In genomic region chr17:34576577-34576976, GRCm38 (mm10) we compare ENCODE assay signal across 28 mouse cellular contexts. TPM values are rescaled to one million over a fixed set of nuclear protein-coding genes. Genes with fewer than 3 reads are reported as not detected.
DNase-seq lines count a peak whose midpoint lies in the region; ATAC-seq and TF ChIP-seq lines count a peak whose summit lies in the region.
"Had no signal": no experiment of that assay in that cellular context is flagged by ENCODE, and none has a peak within 500 bp of the region (broad histone marks: within the 10 kb centered on the region; RNA-seq: fewer than 3 reads in every experiment).

No protein-coding gene starts in this region.

- H3K27me3 ChIP-seq in limb, embryonic 14.5 days (ENCODE audit: control insufficient read depth, insufficient read depth, low read length), result no peaks in the 10 kb centered on the region
- no peaks in the 10 kb centered on the region for H3K27me3 ChIP-seq in limb, embryonic 10.5 days (ENCODE audit: low read depth, poor library complexity, severe bottlenecking)
- H3K27me3 ChIP-seq in intestine, embryonic 15.5 days (replicated peaks), result no peaks in the 10 kb centered on the region
- no peaks in the 10 kb centered on the region for H3K27me3 ChIP-seq in limb, embryonic 15.5 days
- no peaks in the 10 kb centered on the region for H3K27me3 ChIP-seq in stomach, embryonic 16.5 days (ENCODE audit: control insufficient read depth, insufficient read depth, low read length)
- H3K27me3 ChIP-seq: embryonic facial prominence, embryonic 12.5 days; forebrain, embryonic 12.5 days; forebrain, embryonic 15.5 days had no signal

- H3K36me3 ChIP-seq in limb, embryonic 14.5 days (ENCODE audit: control insufficient read depth, insufficient read depth, low read length), result no peaks in the 10 kb centered on the region
- H3K36me3 ChIP-seq in limb, embryonic 10.5 days, result 0 out of 2 replicates have a peak, but pooled peaks cover under 1% of the 10 kb centered on the region
- H3K36me3 ChIP-seq in intestine, embryonic 15.5 days, result no peaks in the 10 kb centered on the region
- H3K36me3 ChIP-seq in limb, embryonic 15.5 days, result no peaks in the 10 kb centered on the region
- no peaks in the 10 kb centered on the region for H3K36me3 ChIP-seq in stomach, embryonic 16.5 days (ENCODE audit: control insufficient read depth, insufficient read depth, low read length)
- H3K36me3 ChIP-seq: embryonic facial prominence, embryonic 12.5 days; forebrain, embryonic 12.5 days; forebrain, embryonic 15.5 days; G1E had no signal

- no peak overlapping the region for H3K27ac ChIP-seq in limb, embryonic 14.5 days (replicated peaks; ENCODE audit: low read depth, low read length)
- H3K27ac ChIP-seq in limb, embryonic 10.5 days, result no peak overlapping the region
- H3K27ac ChIP-seq in intestine, embryonic 15.5 days, result peak overlapping the region; percentile 66
- 0 out of 2 replicates have a peak overlapping the region, but pooled peaks have one; percentile 0 for H3K27ac ChIP-seq in limb, embryonic 15.5 days
- 0 out of 2 replicates have a peak overlapping the region, but pooled peaks have one; percentile 23 for H3K27ac ChIP-seq in stomach, embryonic 16.5 days (ENCODE audit: low read length)
- H3K27ac ChIP-seq: embryonic facial prominence, embryonic 12.5 days; forebrain, embryonic 12.5 days; forebrain, embryonic 15.5 days; heart, adult 2 months; heart, embryonic 10.5 days; heart, embryonic 13.5 days; hindbrain, embryonic 14.5 days; hindbrain, postnatal 0 days had no signal

- no peak overlapping the region for H3K4me3 ChIP-seq in limb, embryonic 14.5 days (replicated peaks; ENCODE audit: low read length)
- H3K4me3 ChIP-seq in limb, embryonic 10.5 days, result no peak overlapping the region
- no peak overlapping the region for H3K4me3 ChIP-seq in intestine, embryonic 15.5 days (replicated peaks)
- H3K4me3 ChIP-seq in limb, embryonic 15.5 days, result no peak overlapping the region
- H3K4me3 ChIP-seq in stomach, embryonic 16.5 days (replicated peaks; ENCODE audit: low read length), result no peak overlapping the region
- H3K4me3 ChIP-seq: embryonic facial prominence, embryonic 12.5 days; erythroblast, embryonic 14.5 days; forebrain, embryonic 12.5 days; forebrain, embryonic 15.5 days; heart, adult 2 months; heart, embryonic 10.5 days; heart, embryonic 13.5 days had no signal

- H3K9me3 ChIP-seq in limb, embryonic 14.5 days (ENCODE audit: control insufficient read depth, low read length), result no peaks in the 10 kb centered on the region
- H3K9me3 ChIP-seq in limb, embryonic 10.5 days (replicated peaks), result no peaks in the 10 kb centered on the region
- H3K9me3 ChIP-seq in intestine, embryonic 15.5 days, result no peaks in the 10 kb centered on the region
- no peaks in the 10 kb centered on the region for H3K9me3 ChIP-seq in limb, embryonic 15.5 days
- H3K9me3 ChIP-seq in stomach, embryonic 16.5 days (replicated peaks; ENCODE audit: control insufficient read depth, low read length), result no peaks in the 10 kb centered on the region
- H3K9me3 ChIP-seq: embryonic facial prominence, embryonic 12.5 days; forebrain, embryonic 12.5 days; forebrain, embryonic 15.5 days; G1E; heart, embryonic 13.5 days had no signal

- WGBS in limb, embryonic 14.5 days, result 45% methylated on average over 5 of the region's 5 CpGs
- WGBS in limb, embryonic 10.5 days, result 74% methylated on average over 5 of the region's 5 CpGs
- WGBS in intestine, embryonic 15.5 days, result 60% methylated on average over 5 of the region's 5 CpGs
- 46% methylated on average over 5 of the region's 5 CpGs for WGBS in limb, embryonic 15.5 days
- 56% methylated on average over 5 of the region's 5 CpGs for WGBS in stomach, embryonic 16.5 days

- no peak overlapping the region for H3K4me2 ChIP-seq in limb, embryonic 14.5 days (replicated peaks; ENCODE audit: low read depth, low read length, severe bottlenecking)
- H3K4me2 ChIP-seq in intestine, embryonic 15.5 days (replicated peaks), result no peak overlapping the region
- H3K4me2 ChIP-seq in limb, embryonic 15.5 days, result no peak overlapping the region
- no peak overlapping the region for H3K4me2 ChIP-seq in stomach, embryonic 16.5 days (ENCODE audit: low read depth, low read length)
- H3K4me2 ChIP-seq: embryonic facial prominence, embryonic 12.5 days; forebrain, embryonic 12.5 days; forebrain, embryonic 15.5 days; heart, embryonic 13.5 days; hindbrain, embryonic 14.5 days had no signal

- no peak for TF ChIP-seq POLR2A in limb, embryonic 14.5 days (IDR thresholded peaks at IDR 0.05; ENCODE audit: borderline replicate concordance, extremely low read depth, insufficient read depth, insufficient read length)

- 0 out of 2 replicates have a peak, but pooled peaks have one; percentile 16 for ATAC-seq in limb, embryonic 14.5 days (ENCODE audit: low FRiP score, low read depth)
- peak; percentile 89 for ATAC-seq in intestine, embryonic 15.5 days
- no peak for ATAC-seq in limb, embryonic 15.5 days (ENCODE audit: insufficient number of reproducible peaks, low FRiP score, low TSS enrichment, low read depth)
- no peak for ATAC-seq in stomach, embryonic 16.5 days (ENCODE audit: insufficient read depth, low FRiP score)
- ATAC-seq: forebrain, embryonic 15.5 days; hindbrain, postnatal 0 days; Patski had no signal

- H3K4me1 ChIP-seq in limb, embryonic 14.5 days (ENCODE audit: control insufficient read depth, insufficient read depth, low read length), result peaks cover 5% of the 10 kb centered on the region; the same call in 1 of the 2 replicates
- H3K4me1 ChIP-seq in limb, embryonic 10.5 days, result peaks cover 5% of the 10 kb centered on the region; the same call in 1 of the 2 replicates
- peaks cover 9% of the 10 kb centered on the region; the same call in 1 of the 2 replicates for H3K4me1 ChIP-seq in intestine, embryonic 15.5 days (replicated peaks)
- peaks cover 6% of the 10 kb centered on the region; the same call in 1 of the 2 replicates for H3K4me1 ChIP-seq in limb, embryonic 15.5 days
- H3K4me1 ChIP-seq in stomach, embryonic 16.5 days (ENCODE audit: control insufficient read depth, insufficient read depth, low read length), result peaks cover 3% of the 10 kb centered on the region; the same call in 1 of the 2 replicates
- H3K4me1 ChIP-seq: embryonic facial prominence, embryonic 12.5 days; forebrain, embryonic 12.5 days; forebrain, embryonic 15.5 days; heart, embryonic 13.5 days had no signal

- no peak overlapping the region for H3K9ac ChIP-seq in limb, embryonic 14.5 days (ENCODE audit: low read depth, low read length, severe bottlenecking)
- H3K9ac ChIP-seq in intestine, embryonic 15.5 days, result no peak overlapping the region
- H3K9ac ChIP-seq in limb, embryonic 15.5 days, result no peak overlapping the region
- no peak overlapping the region for H3K9ac ChIP-seq in stomach, embryonic 16.5 days (ENCODE audit: low read length)
- H3K9ac ChIP-seq: embryonic facial prominence, embryonic 12.5 days; forebrain, embryonic 12.5 days; forebrain, embryonic 15.5 days; heart, embryonic 13.5 days; hindbrain, embryonic 14.5 days had no signal

- no peak for DNase-seq in limb, embryonic 14.5 days (ENCODE audit: low spot score)
- no peak for DNase-seq in limb, embryonic 10.5 days (ENCODE audit: low spot score)
- no peak for DNase-seq in adrenal gland, postnatal 4 days (ENCODE audit: low spot score in 2 of 2)
- no peak for DNase-seq in thymus, postnatal 25 days
- no peak for DNase-seq in right cerebral cortex, postnatal 25 days
- DNase-seq: adrenal gland, adult 8-10 months; adrenal gland, postnatal 25 days; B cell, adult 2 months; cerebellum, adult 18-20 months; cerebellum, adult 9-10 months; cerebellum, postnatal 14 days; gastrocnemius, postnatal 36 days; heart, adult 2 months; heart, postnatal 14 days; heart, postnatal 4 days had no signal

RNA-seq across cellular contexts. Expression of gene Notch4, which starts 12.5 kb away (rescaled TPM):
- 9.6 and 13.3 TPM in 2 replicates for polyA plus RNA-seq in limb, embryonic 14.5 days (2012; rRNA removed)
- 4.3 and 5.7 TPM in 2 replicates for polyA plus RNA-seq in limb, embryonic 14.5 days (2014; fragmentation: Nextera tagmentation; extraction: Ambion mirVana)
- 6.4 and 8.2 TPM in 2 replicates for polyA plus RNA-seq in limb, embryonic 10.5 days (2016; fragmentation: Nextera tagmentation; extraction: Ambion mirVana)
- 2.9 and 5.8 TPM in 2 replicates for polyA plus RNA-seq in intestine, embryonic 15.5 days (2015; fragmentation: Nextera tagmentation; extraction: Ambion mirVana)
- polyA plus RNA-seq in limb, embryonic 15.5 days (2015; fragmentation: Nextera tagmentation; extraction: Ambion mirVana), result 3.4 and 5.9 TPM in 2 replicates
- polyA plus RNA-seq in stomach, embryonic 16.5 days (2015; fragmentation: Nextera tagmentation; extraction: Ambion mirVana), result 4.7 and 4.9 TPM in 2 replicates
- total RNA-seq in adrenal gland, postnatal 4 days (2021), result 10 to 100 TPM; 36.1 to 37.1 TPM

RNA-seq across cellular contexts. Expression of gene Gpsm3, which starts 13.0 kb away (rescaled TPM):
- 3.7 and 4.0 TPM in 2 replicates for polyA plus RNA-seq in limb, embryonic 14.5 days (2012; rRNA removed)
- polyA plus RNA-seq in limb, embryonic 14.5 days (2014; fragmentation: Nextera tagmentation; extraction: Ambion mirVana), result 7.6 and 7.9 TPM in 2 replicates
- polyA plus RNA-seq in limb, embryonic 10.5 days (2016; fragmentation: Nextera tagmentation; extraction: Ambion mirVana), result 4.8 and 10.5 TPM in 2 replicates
- polyA plus RNA-seq in intestine, embryonic 15.5 days (2015; fragmentation: Nextera tagmentation; extraction: Ambion mirVana), result 10.1 TPM in 2 replicates
- polyA plus RNA-seq in limb, embryonic 15.5 days (2015; fragmentation: Nextera tagmentation; extraction: Ambion mirVana), result 7.2 and 10.1 TPM in 2 replicates
- 9.3 and 10.4 TPM in 2 replicates for polyA plus RNA-seq in stomach, embryonic 16.5 days (2015; fragmentation: Nextera tagmentation; extraction: Ambion mirVana)
- total RNA-seq in adrenal gland, postnatal 4 days (2021), result 10 to 100 TPM in 1 of 2 experiments, 1 to 10 TPM in 1; 8.1 to 11.9 TPM

RNA-seq across cellular contexts. Expression of gene Pbx2, which starts 14.5 kb away (rescaled TPM):
- polyA plus RNA-seq in limb, embryonic 14.5 days (2012; rRNA removed), result 141 and 149 TPM in 2 replicates
- polyA plus RNA-seq in limb, embryonic 14.5 days (2014; fragmentation: Nextera tagmentation; extraction: Ambion mirVana), result 13.5 and 17.0 TPM in 2 replicates
- 19.9 and 22.5 TPM in 2 replicates for polyA plus RNA-seq in limb, embryonic 10.5 days (2016; fragmentation: Nextera tagmentation; extraction: Ambion mirVana)
- polyA plus RNA-seq in intestine, embryonic 15.5 days (2015; fragmentation: Nextera tagmentation; extraction: Ambion mirVana), result 8.0 and 8.8 TPM in 2 replicates
- 9.6 and 9.8 TPM in 2 replicates for polyA plus RNA-seq in limb, embryonic 15.5 days (2015; fragmentation: Nextera tagmentation; extraction: Ambion mirVana)
- 6.8 and 8.4 TPM in 2 replicates for polyA plus RNA-seq in stomach, embryonic 16.5 days (2015; fragmentation: Nextera tagmentation; extraction: Ambion mirVana)
- total RNA-seq in adrenal gland, postnatal 4 days (2021), result 10 to 100 TPM; 61.7 to 63.6 TPM

RNA-seq across cellular contexts. Expression of gene Ager, which starts 21.1 kb away (rescaled TPM):
- polyA plus RNA-seq in limb, embryonic 14.5 days (2012; rRNA removed), result 12.2 and 13.2 TPM in 2 replicates
- polyA plus RNA-seq in limb, embryonic 14.5 days (2014; fragmentation: Nextera tagmentation; extraction: Ambion mirVana), result 2.1 and 2.9 TPM in 2 replicates
- polyA plus RNA-seq in limb, embryonic 10.5 days (2016; fragmentation: Nextera tagmentation; extraction: Ambion mirVana), result 2.6 and 3.6 TPM in 2 replicates
- polyA plus RNA-seq in intestine, embryonic 15.5 days (2015; fragmentation: Nextera tagmentation; extraction: Ambion mirVana), result 2.7 and 3.0 TPM in 2 replicates
- 2.0 and 2.5 TPM in 2 replicates for polyA plus RNA-seq in limb, embryonic 15.5 days (2015; fragmentation: Nextera tagmentation; extraction: Ambion mirVana)
- 2.7 and 3.0 TPM in 2 replicates for polyA plus RNA-seq in stomach, embryonic 16.5 days (2015; fragmentation: Nextera tagmentation; extraction: Ambion mirVana)
- 1 to 10 TPM; 9.0 to 9.2 TPM for total RNA-seq in adrenal gland, postnatal 4 days (2021)

RNA-seq across cellular contexts. Expression of gene Rnf5, which starts 26.9 kb away (rescaled TPM):
- polyA plus RNA-seq in limb, embryonic 14.5 days (2012; rRNA removed), result 103 and 112 TPM in 2 replicates
- polyA plus RNA-seq in limb, embryonic 14.5 days (2014; fragmentation: Nextera tagmentation; extraction: Ambion mirVana), result 79.5 and 83.6 TPM in 2 replicates
- polyA plus RNA-seq in limb, embryonic 10.5 days (2016; fragmentation: Nextera tagmentation; extraction: Ambion mirVana), result 149 and 162 TPM in 2 replicates
- 165 and 174 TPM in 2 replicates for polyA plus RNA-seq in intestine, embryonic 15.5 days (2015; fragmentation: Nextera tagmentation; extraction: Ambion mirVana)
- 107 and 111 TPM in 2 replicates for polyA plus RNA-seq in limb, embryonic 15.5 days (2015; fragmentation: Nextera tagmentation; extraction: Ambion mirVana)
- polyA plus RNA-seq in stomach, embryonic 16.5 days (2015; fragmentation: Nextera tagmentation; extraction: Ambion mirVana), result 129 and 141 TPM in 2 replicates
- total RNA-seq in adrenal gland, postnatal 4 days (2021), result 10 to 100 TPM; 66.5 to 74.2 TPM

Comparison
In these comparisons a context has a peak if more than half of its experiments do, and no peak if none do; other contexts are left out.
1. ATAC-seq: peak in limb, embryonic 14.5 days (single experiment) and intestine, embryonic 15.5 days (single experiment); none in limb, embryonic 15.5 days (single experiment) and stomach, embryonic 16.5 days (single experiment).
2. H3K27ac ChIP-seq: peak in intestine, embryonic 15.5 days (single experiment), limb, embryonic 15.5 days (single experiment) and stomach, embryonic 16.5 days (single experiment); none in limb, embryonic 14.5 days (single experiment) and limb, embryonic 10.5 days (single experiment).